Comparison of ENCODE assay signal across 8 mouse cellular contexts in genomic region chr17:30626719-30627118, GRCm38 (mm10). TPM values are rescaled to one million over a fixed set of nuclear protein-coding genes. Genes with fewer than 3 reads are reported as not detected.
DNase-seq lines count a peak whose midpoint lies in the region; ATAC-seq and TF ChIP-seq lines count a peak whose summit lies in the region.
"Not testable (repeated sequence)": the region's sequence is repeated elsewhere in the genome, so short reads cannot be mapped to it uniquely, and the experiment has no call there.

TSS of gene Glo1 (minus strand) at chr17:30626871.

- H3K9ac ChIP-seq in CH12.LX (ENCODE audit: insufficient read depth, low read depth); heart, embryonic 16.5 days (ENCODE audit: low read length); intestine, postnatal 0 days (ENCODE audit: low read depth, low read length); lung, postnatal 0 days (replicated peaks; ENCODE audit: low read depth); neural tube, embryonic 15.5 days (replicated peaks): not testable (repeated sequence)

- H3K79me2 ChIP-seq in CH12.LX (replicated peaks; ENCODE audit: control insufficient read depth, extremely low read depth, insufficient read depth, poor library complexity, severe bottlenecking), result not testable (repeated sequence)

- not testable (repeated sequence) for TF ChIP-seq POLR2A in CH12.LX (IDR thresholded peaks at IDR 0.05; ENCODE audit: low read depth, low read length); cerebellum, adult 2 months (IDR thresholded peaks at IDR 0.05; ENCODE audit: borderline replicate concordance, insufficient read depth, low read length)

- dilution Hi-C loops in CH12.LX (cut with MboI; ENCODE audit: extremely low pct_ligation_motif_present, extremely low pct_unique_long_range_greater_than_20kb, low sequenced_read_pairs), result not testable (repeated sequence)

- H3K4me2 ChIP-seq in CH12.LX (ENCODE audit: insufficient read depth, low read depth, poor library complexity, severe bottlenecking); heart, embryonic 16.5 days (ENCODE audit: low read depth, low read length); intestine, postnatal 0 days (replicated peaks; ENCODE audit: low read depth); lung, postnatal 0 days (replicated peaks; ENCODE audit: low read depth, low read length); neural tube, embryonic 15.5 days: not testable (repeated sequence)

- not testable (repeated sequence) for ATAC-seq in heart, embryonic 16.5 days (replicated peaks; ENCODE audit: extremely low read depth, insufficient read depth, low FRiP score); neural tube, embryonic 15.5 days (ENCODE audit: low FRiP score)
- peak; percentile 63 for ATAC-seq in intestine, postnatal 0 days
- peak; percentile 62 for ATAC-seq in lung, postnatal 0 days

- WGBS in cerebellum, adult 2 months, result no CpG with 5 or more reads among the region's 20 CpGs
- no CpG with 5 or more reads among the region's 20 CpGs for WGBS in heart, embryonic 16.5 days
- WGBS in intestine, postnatal 0 days, result no CpG with 5 or more reads among the region's 20 CpGs
- WGBS in lung, postnatal 0 days, result no CpG with 5 or more reads among the region's 20 CpGs
- no CpG with 5 or more reads among the region's 20 CpGs for WGBS in neural tube, embryonic 15.5 days

- in situ Hi-C loops in CH12.LX (cut with MboI; ENCODE audit: low pct_ligation_motif_present, low pct_unique_long_range_greater_than_20kb, low sequenced_read_pairs), result not testable (repeated sequence)

- not testable (repeated sequence) for H3K27me3 ChIP-seq in CH12.LX (replicated peaks); cerebellum, adult 2 months (ENCODE audit: control insufficient read depth, insufficient read depth, low read length); heart, embryonic 16.5 days (ENCODE audit: control insufficient read depth, insufficient read depth, low read length); intestine, postnatal 0 days (replicated peaks; ENCODE audit: control insufficient read depth, insufficient read depth, low read length); lung, postnatal 0 days (replicated peaks; ENCODE audit: insufficient read depth, low read length); neural tube, embryonic 15.5 days (replicated peaks)

- H3K4me1 ChIP-seq in CH12.LX (ENCODE audit: control insufficient read depth in 1 of 2, insufficient read depth in 2 of 2); cerebellum, adult 2 months (ENCODE audit: control insufficient read depth, insufficient read depth, low read length); heart, embryonic 16.5 days (ENCODE audit: control insufficient read depth, insufficient read depth, low read length); intestine, postnatal 0 days (replicated peaks; ENCODE audit: control insufficient read depth, insufficient read depth, low read length); lung, postnatal 0 days (ENCODE audit: insufficient read depth, low read depth, low read length); neural tube, embryonic 15.5 days: not testable (repeated sequence)

- H3K27ac ChIP-seq in CH12.LX (ENCODE audit: insufficient read depth, low read depth); cerebellum, adult 2 months (ENCODE audit: insufficient read depth, low read length); heart, embryonic 16.5 days (ENCODE audit: low read length); intestine, postnatal 0 days (ENCODE audit: low read depth, low read length); lung, postnatal 0 days (ENCODE audit: low read length); neural tube, embryonic 15.5 days (replicated peaks): not testable (repeated sequence)

- intact Hi-C loops in left cerebral cortex, postnatal 36 days (cut with DNase I), result not testable (repeated sequence)

- H3K9me3 ChIP-seq in CH12.LX (replicated peaks; ENCODE audit: low read length); heart, embryonic 16.5 days (replicated peaks; ENCODE audit: control insufficient read depth, low read length); intestine, postnatal 0 days (ENCODE audit: control insufficient read depth); lung, postnatal 0 days (ENCODE audit: low read length); neural tube, embryonic 15.5 days (replicated peaks): not testable (repeated sequence)

- not testable (repeated sequence) for H3K4me3 ChIP-seq in CH12.LX (replicated peaks in 1 of 3; ENCODE audit: low read depth in 2 of 3, low read length in 2 of 3, poor library complexity in 1 of 3); cerebellum, adult 2 months (replicated peaks; ENCODE audit: insufficient read depth, low read depth, low read length); heart, embryonic 16.5 days (ENCODE audit: low read length); intestine, postnatal 0 days (ENCODE audit: low read depth, low read length); lung, postnatal 0 days (ENCODE audit: low read depth, low read length); neural tube, embryonic 15.5 days (replicated peaks)

- not testable (repeated sequence) for H3K36me3 ChIP-seq in CH12.LX (replicated peaks in 1 of 2; ENCODE audit: control insufficient read depth in 1 of 2, insufficient read depth in 1 of 2, low read length in 1 of 2); heart, embryonic 16.5 days (ENCODE audit: control insufficient read depth, insufficient read depth); intestine, postnatal 0 days (ENCODE audit: control insufficient read depth, insufficient read depth); lung, postnatal 0 days (ENCODE audit: insufficient read depth, low read length); neural tube, embryonic 15.5 days

- TF ChIP-seq RAD21 in CH12.LX (IDR thresholded peaks at IDR 0.05; ENCODE audit: low read depth, low read length), result not testable (repeated sequence)

- DNase-seq in CH12.LX (ENCODE audit: extremely low read depth); cerebellum, adult 2 months; frontal cortex, adult 2 months (ENCODE audit: extremely low spot score in 1 of 2, low spot score in 1 of 2); left cerebral cortex, postnatal 36 days (ENCODE audit: low spot score in 2 of 2); lung, postnatal 0 days (ENCODE audit: low spot score): not testable (repeated sequence)

- TF ChIP-seq EP300 in CH12.LX (IDR thresholded peaks at IDR 0.05; ENCODE audit: low read length); lung, postnatal 0 days (IDR thresholded peaks at IDR 0.05): not testable (repeated sequence)

- TF ChIP-seq CTCF in CH12.LX (conservative IDR thresholded peaks at IDR 0.05 in 1 of 2, IDR thresholded peaks at IDR 0.05 in 1 of 2; ENCODE audit: low read depth in 2 of 2, low read length in 2 of 2); cerebellum, adult 2 months (IDR thresholded peaks at IDR 0.05; ENCODE audit: borderline replicate concordance, insufficient read depth, low read depth, low read length); intestine, postnatal 0 days (IDR thresholded peaks at IDR 0.05; ENCODE audit: low read depth); lung, postnatal 0 days (IDR thresholded peaks at IDR 0.05): not testable (repeated sequence)

RNA-seq across cellular contexts. Expression of gene Glo1, which starts in this region (rescaled TPM):
- total RNA-seq in CH12.LX (2012; rRNA removed), result 143 and 155 TPM in 2 replicates
- 283 and 307 TPM in 2 replicates for total RNA-seq in CH12.LX (2014; rRNA removed)
- polyA plus RNA-seq in CH12.LX (2012; ENCODE audit: insufficient read length, low read depth), result 170 and 194 TPM in 2 replicates
- 160 and 165 TPM in 2 replicates for polyA plus RNA-seq in cerebellum, adult 2 months (2012; rRNA removed)
- 110 and 123 TPM in 2 replicates for polyA plus RNA-seq in frontal cortex, adult 2 months (2012; rRNA removed)
- 189 and 198 TPM in 2 replicates for polyA plus RNA-seq in heart, embryonic 16.5 days (2015; fragmentation: Nextera tagmentation; extraction: Ambion mirVana)
- 169 and 176 TPM in 2 replicates for polyA plus RNA-seq in intestine, postnatal 0 days (2015; fragmentation: Nextera tagmentation; extraction: Ambion mirVana)
- total RNA-seq in left cerebral cortex, postnatal 36 days (2021), result 100 to 1,000 TPM; 133 to 152 TPM
- 159 and 161 TPM in 2 replicates for polyA plus RNA-seq in lung, postnatal 0 days (2015; fragmentation: Nextera tagmentation; extraction: Ambion mirVana)
- 162 and 168 TPM in 2 replicates for polyA plus RNA-seq in neural tube, embryonic 15.5 days (2015; fragmentation: Nextera tagmentation; extraction: Ambion mirVana)
